Mouse (Mus musculus) mammary gland, adult 2 months (tissue): ENCODE results near the gene Spata17. TPM values are rescaled to one million over a fixed set of nuclear protein-coding genes. Genes with fewer than 3 reads are reported as not detected.

ENCODE experiments used
- polyA plus RNA-seq: library from polyadenylated mRNA; depleted of rRNA; stranded (reverse); fragments of >200 nt; gene quantifications from 2 replicates; pipeline ENCODE4 v1.2.3, GENCODE M21; 2012; ENCODE audit warnings: low replicate concordance; rRNA removed

Gene Spata17
- polyA plus RNA-seq, result 0.08 and 0.82 TPM in 2 replicates

GRCm38 (mm10) chr1:187215181-187216116, at the start of gene Spata17, which contains the start of gene Gpatch2:
Spata17 (minus strand) TSS chr1:187215465.
Gpatch2 (plus strand) TSS chr1:187215508.

Other genes starting within 250 kb of the Spata17 start
- gene D1Pas1, start 248.0 kb downstream of the Spata17 start, polyA plus RNA-seq, result not detected in 2 replicates
- 7.1 and 12.4 TPM in 2 replicates for gene Gpatch2, start within 50 bp of the Spata17 start, polyA plus RNA-seq